Mouse (Mus musculus): Measurements from ENCODE around the gene Phf12.

GRCm38 (mm10) chr11:77965101-77966036 lies 17.2 kb upstream of the Phf12 start:
- TF ChIP-seq CTCF (IDR thresholded peaks at IDR 0.05; ENCODE audit: low read depth, low read length) (no peak), POLR2A (IDR thresholded peaks at IDR 0.05; ENCODE audit: insufficient read depth, low read length) (no peak)
